Mouse (Mus musculus) heart, postnatal 36 days (tissue): ENCODE results near the gene Gm11034. TPM values are rescaled to one million over a fixed set of nuclear protein-coding genes. Genes with fewer than 3 reads are reported as not detected.

Source experiments
- DNase-seq, 2 experiments: peaks; one replicate each; pipeline ENCODE4 v3.0.0; 2021 to 2022
- intact Hi-C: fragments of 180-260 bp; cut with DNase I; formaldehyde crosslinking; loops from one replicate; pipeline ENCODE4 v1.15.1; 2025
- total RNA-seq, 2 experiments: library from RNA; stranded (reverse); gene quantifications; 2 replicates each; pipeline ENCODE4 v1.2.3; 2021

The Gm11034 gene
- not detected for total RNA-seq

DNA sequence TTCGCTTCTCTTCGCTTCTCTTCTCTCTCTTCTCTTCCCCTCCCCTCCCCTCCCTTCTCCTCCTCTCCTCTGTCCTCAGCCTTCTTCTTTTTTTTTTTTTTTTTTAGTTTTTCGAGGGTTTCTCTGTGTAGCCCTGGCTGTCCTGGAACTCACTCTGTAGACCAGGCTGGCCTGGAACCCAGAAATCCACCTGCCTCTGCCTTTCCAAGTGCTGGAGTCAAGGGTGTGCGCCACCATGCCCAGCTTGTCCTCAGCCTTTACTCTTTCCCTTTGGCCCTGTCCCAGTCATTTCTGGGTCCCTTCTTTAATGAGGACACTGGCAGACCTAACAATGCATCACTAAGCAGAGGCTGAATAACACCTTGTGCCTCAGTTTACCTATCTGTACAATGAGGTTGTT, at the start of gene Gm11034:
Gene Gm11034 (minus strand): TSS at position 101 of the 400 bp plus-strand sequence.
- DNase-seq, result no peak
- intact Hi-C loops, result no loop called here

DNA sequence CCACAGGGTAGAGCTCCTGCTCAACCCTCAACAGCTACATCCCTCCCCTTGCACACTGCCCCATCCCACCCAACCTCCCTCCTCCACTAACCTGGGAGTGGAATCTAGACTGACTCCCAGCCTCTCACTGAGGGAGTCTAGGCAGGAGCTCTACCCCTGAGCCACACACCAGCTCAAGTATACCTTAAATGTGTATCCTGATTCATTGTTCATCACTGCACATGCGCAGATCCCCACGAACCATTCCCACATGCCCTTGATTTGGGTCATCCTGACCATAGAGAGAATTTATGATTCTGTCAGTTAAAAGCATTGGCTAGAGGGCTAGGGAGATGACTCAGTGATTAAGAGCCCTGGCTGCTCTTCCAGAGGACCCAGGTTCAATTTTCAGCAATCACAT, 49.3 kb upstream of the Gm11034 start:
- intact Hi-C loops, result no loop called here

DNA sequence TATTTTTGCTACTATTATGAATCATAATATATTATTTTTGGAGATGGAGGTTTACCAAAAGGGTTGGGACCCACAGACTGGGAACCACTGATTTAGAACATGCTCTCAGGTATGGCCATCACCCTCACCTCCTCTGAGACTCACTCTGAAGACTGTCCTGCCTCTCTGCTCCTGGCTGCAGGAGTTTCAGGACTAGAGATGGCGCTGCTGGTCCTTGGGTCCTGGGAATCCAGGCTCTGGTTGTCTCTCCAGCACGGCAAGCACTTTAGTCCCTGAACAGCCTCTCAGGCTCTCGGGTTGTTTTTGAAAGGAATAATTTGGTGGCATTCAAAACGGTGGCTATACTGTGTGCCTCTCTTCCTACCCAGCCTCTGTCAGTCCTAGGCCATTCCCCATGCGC, 48.4 kb upstream of the Gm11034 start:
- DNase-seq, result peak in 1 of 2 experiments; percentile 43
- intact Hi-C loops, result loop anchor here (1.0 kb wide), 1 partner anchor 103 kb away; no protein-coding TSS in a partner anchor

More for the DNA sequence above, 49.3 kb upstream of the Gm11034 start:
- no peak for DNase-seq

DNA sequence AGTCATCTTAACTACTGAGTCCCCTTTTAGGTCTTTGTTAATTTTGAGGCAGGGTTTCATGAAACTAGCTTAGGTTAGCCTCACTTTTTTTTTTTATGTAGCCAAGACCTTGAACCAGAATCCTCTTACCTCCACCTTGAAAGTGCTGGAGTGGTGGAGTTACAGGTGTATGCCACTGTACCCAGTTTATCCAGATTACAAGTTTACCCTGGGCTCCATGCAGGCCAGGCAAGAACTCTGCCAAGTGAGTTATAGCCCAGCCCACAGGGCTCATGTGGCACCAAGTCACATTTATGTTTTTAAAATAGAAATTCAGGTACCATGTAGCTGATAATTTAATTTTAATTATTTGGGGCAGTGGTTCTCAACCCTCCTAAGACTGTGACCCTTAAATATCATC, 48.0 kb upstream of the Gm11034 start:
- no peak for DNase-seq
- intact Hi-C loops, result loop anchor here (1.0 kb wide), 1 partner anchor 104 kb away; no protein-coding TSS in a partner anchor

DNA sequence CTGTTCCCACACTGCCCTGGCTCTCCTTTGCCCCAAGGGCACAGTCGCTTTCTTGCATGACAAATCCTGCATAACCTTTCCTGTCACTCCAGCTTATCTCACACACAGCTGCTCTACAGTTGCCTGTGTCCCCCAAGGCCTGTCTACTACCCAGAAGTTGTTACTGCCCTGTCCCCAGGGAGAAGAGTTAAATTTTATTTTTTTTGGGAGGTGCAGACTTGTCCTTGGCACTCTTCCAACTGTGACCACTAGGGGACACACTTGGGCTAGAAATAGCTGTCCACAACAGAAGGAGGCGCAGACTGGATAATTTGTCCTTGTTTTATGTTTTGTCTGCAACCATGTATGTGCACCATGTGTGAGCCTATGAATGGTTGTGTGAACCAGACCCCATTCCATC, 47.6 kb upstream of the Gm11034 start:
- intact Hi-C loops, result loop anchor here (1.0 kb wide), 1 partner anchor 104 kb away; no protein-coding TSS in a partner anchor
- peak; percentile 68 to 72 for DNase-seq

DNA sequence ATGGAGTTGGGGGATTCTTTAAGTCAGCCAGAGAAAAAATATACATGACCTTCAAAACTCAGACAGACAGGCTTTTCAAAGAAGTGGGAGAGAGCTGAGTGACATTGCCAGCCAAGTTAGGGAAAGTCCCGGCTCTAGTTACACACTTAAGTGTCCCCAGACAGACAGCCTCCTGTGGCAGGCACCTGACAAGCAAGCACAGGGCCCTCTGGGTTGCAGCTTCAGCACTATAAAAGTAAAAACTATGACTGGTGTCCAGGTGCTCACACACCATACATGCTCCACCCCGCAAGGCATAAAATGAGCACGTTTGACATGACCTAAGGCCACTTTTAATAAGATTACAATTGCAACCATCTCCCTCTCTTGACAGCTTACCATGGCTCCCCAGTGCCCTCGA, 47.1 kb upstream of the Gm11034 start:
- intact Hi-C loops, result no loop called here
- DNase-seq, result no peak

DNA sequence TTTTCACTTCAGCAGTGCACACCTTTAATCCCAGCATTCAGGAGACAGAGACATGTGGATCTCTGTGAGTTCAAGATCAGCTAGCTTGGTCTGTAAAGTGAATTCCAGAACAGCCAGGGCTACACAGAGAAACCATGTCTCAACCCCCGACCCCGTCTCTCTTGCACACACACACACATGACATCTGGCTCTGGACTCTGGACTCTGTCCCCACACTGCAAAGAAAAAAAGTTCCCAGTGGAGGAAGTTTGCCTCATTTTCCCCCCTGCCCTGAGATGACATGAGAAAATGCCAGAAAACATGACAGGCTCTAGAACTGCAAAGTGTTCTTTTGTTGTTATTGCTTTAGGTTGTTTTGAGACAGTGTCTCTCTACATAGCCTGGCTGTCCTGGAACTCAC, 46.4 kb upstream of the Gm11034 start:
- intact Hi-C loops, result no loop called here

DNA sequence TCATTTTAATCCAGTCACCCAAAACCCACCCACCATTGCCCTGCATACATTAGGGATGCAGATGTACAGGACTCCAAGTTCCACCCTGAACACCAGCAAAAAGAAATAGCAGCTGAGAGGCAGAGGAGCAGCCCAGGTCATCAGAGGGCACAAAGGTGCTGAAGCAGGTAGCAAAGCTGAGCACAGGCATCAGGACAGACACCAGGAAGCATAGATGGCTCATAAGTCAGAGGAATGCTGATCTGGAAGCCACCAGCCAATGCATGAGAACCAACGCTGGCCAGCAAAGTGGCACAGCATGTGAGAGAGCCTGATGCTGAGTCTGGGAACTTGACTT, 44.4 kb upstream of the Gm11034 start:
- no peak for DNase-seq
- intact Hi-C loops, result loop anchor here (1.0 kb wide), 1 partner anchor 81 kb away; no protein-coding TSS in a partner anchor

More for the DNA sequence above, 46.4 kb upstream of the Gm11034 start:
- no peak for DNase-seq

DNA sequence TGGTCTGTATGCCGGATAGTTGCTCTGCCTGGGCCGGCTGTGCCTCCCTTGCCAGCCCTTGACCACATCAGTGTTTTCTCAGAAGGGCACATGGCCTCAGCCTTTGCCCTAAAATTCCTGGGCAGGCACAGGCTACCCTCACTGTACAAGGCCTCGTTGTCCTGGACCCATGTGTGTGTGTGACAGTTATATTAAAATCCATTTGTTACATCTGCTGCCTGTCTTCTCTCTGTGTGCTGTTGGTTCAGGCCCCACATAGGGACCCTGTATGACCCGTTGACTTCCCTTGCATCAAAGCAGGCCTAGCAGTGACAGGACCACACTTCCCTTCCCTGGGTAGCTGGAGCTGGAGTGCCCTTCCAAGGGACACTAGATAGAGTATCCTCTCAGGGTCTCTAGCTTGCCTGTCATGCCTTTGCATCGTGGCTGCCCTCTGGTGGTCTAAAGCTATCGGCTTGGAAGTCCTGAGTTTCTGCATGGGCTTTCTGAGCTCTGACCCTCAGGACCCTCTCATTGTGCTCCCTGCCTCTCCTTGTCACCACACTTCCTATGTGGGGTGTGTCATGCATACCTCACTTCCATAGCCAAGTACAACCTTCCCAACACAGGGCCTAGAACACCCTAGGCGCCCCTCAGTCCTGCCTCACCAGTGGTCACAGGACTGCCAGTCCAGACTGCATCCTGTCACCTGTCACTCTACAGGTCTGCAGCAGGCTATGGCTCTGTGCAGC, 43.9 kb upstream of the Gm11034 start:
- peak in 1 of 2 experiments; percentile 45 for DNase-seq
- intact Hi-C loops, result loop anchor here (1.0 kb wide), 1 partner anchor 80 kb away; no protein-coding TSS in a partner anchor

DNA sequence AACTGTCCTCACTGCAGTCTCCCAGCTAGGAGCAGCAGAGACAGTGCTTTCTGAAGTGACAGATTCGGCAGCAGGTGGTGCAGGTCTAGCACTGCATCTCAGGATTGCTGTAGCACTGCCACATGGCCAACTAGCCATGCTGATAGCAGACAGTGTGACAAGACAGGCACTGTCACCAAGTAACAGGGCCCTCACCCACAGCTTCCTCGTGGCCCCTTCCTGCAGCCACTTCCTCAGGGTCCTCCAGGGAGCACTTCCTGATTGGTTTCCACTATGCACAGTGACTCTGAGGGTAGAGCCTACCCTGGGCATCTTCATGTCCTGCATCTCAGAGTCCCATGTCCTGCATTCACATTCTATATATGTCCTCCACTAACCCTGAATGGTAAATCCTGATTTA, 31.2 kb upstream of the Gm11034 start:
- intact Hi-C loops, result loop anchor here (5.0 to 10.0 kb wide), 3 partner anchors 67 to 480 kb away; partner anchors contain the start of gene Sin3b
- DNase-seq, result no peak

DNA sequence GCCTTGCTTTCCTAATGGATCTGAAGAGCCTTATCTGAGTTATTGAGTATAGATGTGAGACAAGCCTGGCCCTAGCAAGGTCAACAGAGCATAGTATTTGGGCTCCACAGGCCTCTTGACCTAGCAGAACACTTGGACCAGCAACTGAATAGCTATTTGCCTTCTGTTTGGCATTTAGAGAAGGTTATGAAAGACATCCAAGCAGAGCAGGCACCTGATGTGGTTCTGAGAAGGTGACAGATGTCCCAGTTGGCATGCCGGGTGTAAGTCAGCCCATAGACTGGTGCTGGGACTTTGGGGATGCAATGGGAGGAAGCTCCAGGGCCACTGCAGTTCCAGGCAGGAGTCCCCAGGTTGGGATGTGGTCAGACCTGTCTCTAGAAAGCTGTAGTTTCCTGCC, 28.8 kb upstream of the Gm11034 start:
- DNase-seq, result no peak
- intact Hi-C loops, result loop anchor here (5.0 to 10.0 kb wide), 3 partner anchors 65 to 483 kb away; partner anchors contain the start of gene Sin3b

DNA sequence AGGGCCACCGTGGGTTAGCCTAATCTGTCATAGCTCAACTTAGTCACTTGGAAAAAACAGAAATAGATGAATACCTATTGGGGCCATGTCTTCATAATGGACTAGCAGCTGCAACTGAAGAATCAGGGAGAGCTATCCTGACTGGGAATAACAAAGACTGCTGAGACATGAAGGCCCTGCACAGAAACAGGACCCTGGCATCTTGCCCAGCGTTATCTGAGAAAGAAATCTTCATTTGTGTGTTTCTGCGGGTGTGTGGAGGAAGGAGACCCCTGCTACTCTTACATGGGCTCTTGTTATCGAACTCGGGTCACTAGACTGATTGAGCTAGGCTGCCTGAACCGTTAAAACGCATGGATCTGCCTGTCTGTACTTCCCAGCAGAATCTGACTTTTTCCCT, 27.5 kb upstream of the Gm11034 start:
- intact Hi-C loops, result loop anchor here (5.0 to 10.0 kb wide), 3 partner anchors 64 to 484 kb away; partner anchors contain the start of gene Sin3b
- DNase-seq, result no peak

DNA sequence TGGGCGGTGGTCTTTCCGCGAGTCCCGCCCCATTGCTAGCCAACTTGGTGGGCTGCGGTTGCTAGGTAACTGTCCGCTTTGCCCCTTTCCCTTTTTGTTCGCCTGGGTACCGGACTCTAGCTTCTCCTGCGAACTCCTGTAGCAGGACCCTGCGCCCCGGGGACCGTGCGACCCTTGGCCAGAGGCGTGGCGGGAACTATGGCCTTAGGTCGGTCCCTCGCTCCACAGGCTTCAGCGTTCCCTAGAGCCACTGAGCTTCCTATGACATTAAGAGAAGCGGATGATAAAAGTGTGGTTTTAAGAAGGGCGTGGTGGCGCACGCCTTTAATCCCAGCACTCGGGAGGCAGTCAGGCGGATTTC, 26.9 kb upstream of the Gm11034 start:
- intact Hi-C loops, result loop anchor here (5.0 to 10.0 kb wide), 3 partner anchors 63 to 484 kb away; partner anchors contain the start of gene Sin3b
- no peak for DNase-seq

DNA sequence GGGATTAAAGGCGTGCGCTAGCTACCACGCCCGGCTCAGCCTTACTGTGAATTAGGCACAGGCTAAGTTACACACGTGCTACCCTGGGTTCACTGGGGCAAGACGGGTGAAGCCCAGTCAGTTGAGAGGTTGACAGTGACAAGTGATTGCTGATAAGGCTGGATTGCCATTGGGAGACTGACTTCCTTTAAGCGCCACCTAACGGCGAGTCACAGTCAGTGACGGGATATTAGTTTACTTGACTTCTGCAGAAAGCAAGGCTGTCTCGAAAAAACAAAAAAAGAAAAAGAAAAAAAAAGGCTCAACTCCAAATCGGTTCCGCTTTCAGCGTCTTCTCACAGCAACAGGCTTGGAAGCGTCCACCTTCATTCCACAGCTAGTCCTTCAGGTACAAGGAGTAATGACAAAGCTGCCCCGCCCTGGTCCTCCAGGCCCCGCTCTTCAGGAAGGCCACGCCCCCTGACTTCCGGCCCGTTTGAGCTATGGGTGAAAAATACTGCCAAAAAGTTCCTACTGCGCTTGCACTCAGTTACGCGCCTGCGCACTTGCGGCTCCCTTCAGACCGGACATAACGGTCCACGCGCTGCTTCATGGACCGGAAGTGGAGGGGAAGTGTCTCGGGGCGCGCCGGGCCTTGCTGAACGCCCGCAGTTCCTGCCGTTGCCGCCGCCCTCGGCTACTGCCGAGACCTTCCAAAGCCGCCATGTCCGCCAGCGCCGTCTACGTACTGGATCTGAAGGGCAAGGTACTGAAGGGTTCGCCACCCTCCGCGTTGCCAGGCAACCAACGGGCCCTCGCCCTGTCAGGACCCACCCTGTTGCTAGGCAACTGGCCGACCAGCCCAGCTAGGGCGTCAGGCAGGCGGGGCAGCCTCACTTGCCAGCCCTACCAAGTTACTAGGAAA, 26.3 kb upstream of the Gm11034 start, which contains the start of gene Ap1m1:
Gene Ap1m1 (plus strand): TSS at position 520 of the 904 bp plus-strand sequence.
- DNase-seq, result peak; percentile 97
- intact Hi-C loops, result loop anchor here (5.0 to 10.0 kb wide), 3 partner anchors 62 to 485 kb away; partner anchors contain the start of gene Sin3b

DNA sequence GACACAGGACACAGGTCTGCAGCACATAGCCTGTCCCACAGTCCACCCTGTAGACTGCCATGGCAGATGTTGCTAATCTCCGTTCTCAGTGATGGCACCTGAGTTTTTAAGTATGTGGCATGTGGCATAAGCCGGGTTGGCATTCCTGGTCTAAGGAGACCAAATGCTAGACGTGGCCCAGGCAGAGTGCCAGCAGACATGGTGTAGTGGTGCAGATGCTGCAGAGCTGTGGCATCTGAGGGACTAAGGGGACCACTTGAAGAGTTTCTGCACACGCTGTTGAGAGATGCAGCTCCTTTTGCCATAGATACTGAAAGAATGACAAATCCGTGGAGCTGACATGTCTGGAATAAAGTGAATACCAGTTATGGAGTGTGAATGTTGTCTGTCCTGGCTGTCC, 9.2 kb upstream of the Gm11034 start:
- intact Hi-C loops, result no loop called here
- no peak for DNase-seq

DNA sequence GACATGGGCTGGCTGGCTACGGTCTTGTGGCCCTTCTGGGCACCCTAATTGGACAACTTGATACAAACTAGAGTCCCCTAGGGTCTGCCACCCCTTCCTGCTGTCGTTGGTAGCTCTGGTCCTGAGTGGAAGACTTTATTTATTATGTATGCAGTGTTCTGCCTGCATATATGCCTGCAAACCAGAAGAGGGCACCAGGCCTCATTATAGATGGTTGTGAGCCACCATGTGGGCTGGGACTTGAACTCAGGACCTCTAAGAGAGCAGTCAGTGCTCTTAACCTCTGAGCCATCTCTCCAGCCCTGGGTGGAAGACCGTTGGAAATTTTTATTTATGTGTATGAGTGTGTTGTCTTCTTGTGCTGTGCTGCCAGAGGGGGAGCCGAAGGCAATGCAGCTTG, 7.3 kb upstream of the Gm11034 start:
- intact Hi-C loops, result no loop called here

DNA sequence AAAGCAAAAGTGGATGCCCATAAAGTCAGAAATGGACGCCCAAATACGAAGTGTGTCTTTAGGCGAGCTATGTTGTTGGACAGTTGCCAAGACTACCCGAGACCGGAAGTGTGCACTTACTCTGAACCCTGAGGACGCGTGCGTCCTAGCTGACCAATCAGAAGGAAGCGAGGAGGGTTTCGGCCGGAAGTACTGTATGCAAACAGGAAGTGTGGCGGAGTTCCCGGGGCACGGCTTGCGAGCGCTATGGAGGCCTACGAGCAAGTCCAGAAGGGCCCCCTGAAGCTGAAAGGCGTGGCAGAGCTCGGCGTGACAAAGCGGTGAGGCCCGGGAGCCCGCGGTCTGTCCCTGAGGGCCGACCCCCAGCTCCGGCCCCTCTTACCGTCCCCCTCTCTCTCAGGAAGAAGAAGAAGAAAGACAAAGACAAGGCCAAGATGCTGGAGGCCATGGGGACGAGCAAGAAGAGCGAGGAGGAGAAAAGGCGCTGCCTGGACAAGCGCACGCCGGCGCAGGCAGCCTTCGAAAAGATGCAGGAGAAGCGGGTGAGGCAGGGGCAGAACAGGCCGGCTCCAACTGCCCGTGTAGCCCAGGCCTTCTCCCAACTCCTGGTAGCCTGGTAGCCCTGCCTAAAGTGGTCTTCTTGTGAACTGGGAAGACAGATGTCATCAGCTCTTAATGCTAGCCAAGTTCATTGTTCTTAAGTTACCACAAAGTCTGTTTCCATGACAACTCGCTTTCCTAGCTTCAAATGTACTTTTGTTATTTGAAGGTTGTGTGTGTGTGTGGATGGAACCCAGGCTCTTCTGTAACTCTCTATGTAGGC, 6.3 kb upstream of the Gm11034 start, which contains the start of gene Fam32a:
Gene Fam32a (plus strand): TSS at position 190 of the 823 bp plus-strand sequence.
- intact Hi-C loops, result loop anchor here (1.0 kb wide), 1 partner anchor 42 kb away; no protein-coding TSS in a partner anchor
- peak; percentile 82 to 84 for DNase-seq

More for the DNA sequence above, 7.3 kb upstream of the Gm11034 start:
- no peak for DNase-seq

DNA sequence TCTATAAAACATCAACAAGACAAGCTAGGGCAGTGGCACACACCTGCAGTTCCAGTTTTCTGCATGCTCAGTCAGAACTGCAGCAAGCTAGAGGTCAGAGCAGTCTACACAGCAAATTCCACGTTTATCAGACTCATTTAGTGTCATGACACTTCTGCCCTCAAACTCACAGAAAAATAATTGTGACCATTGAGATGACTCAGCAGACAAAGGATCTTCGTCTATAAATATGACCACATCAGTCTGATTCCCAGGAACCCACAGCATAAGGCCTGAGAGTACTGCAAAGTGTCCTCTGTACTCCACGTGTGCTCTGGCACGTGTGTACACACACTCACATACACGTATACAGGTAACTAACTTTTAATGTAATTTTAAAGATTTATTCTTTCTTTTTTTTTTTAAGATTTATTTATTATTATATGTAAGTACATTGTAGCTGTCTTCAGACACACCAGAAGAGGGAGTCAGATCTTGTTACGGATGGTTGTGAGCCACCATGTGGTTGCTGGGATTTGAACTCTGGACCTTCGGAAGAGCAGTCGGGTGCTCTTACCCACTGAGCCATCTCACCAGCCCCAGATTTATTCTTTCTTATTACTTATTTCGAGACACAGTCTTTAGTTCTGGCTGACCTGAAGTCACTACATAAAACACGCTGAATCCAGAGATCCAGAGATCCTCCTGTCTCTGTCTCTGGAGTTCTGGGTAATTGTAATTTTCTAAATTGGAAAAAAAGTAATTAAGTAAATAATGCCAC, 5.5 kb upstream of the Gm11034 start:
- no peak for DNase-seq
- intact Hi-C loops, result loop anchor here (1.0 kb wide), 1 partner anchor 42 kb away; no protein-coding TSS in a partner anchor

DNA sequence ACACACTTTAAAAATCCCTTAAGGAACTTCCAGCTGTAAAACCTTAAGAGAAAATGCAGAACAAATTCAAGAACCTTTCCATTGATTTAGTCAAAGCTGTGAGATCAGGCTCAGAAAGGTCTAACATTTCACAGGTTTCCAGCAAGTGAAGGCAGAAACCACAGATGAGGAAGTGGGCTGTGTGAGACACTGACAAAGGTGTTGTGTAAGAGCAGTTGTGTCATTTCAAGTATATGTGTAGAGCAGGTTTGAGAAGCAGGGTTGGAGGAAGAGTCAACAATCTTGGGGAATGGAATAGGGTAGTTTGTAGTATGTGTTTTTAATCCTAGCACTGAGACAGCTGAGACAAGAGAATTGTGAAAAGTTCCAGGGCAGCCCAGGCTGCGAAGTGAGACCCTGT, 2.4 kb upstream of the Gm11034 start:
- intact Hi-C loops, result no loop called here

More for the DNA sequence above, 2.4 kb upstream of the Gm11034 start:
- no peak for DNase-seq
